Mouse (Mus musculus) thymus, adult 2 months (tissue): Measurements from ENCODE around the gene Myh9.

Source experiments
- CTCF ChIP-seq: fragments of 200-500 bp; IDR thresholded peaks from 2 replicates; pipeline ENCODE4 v1.5.1; 2012; ENCODE audit warnings: mild to moderate bottlenecking, control low read depth, low read length, moderate library complexity, borderline replicate concordance; ENCODE audit not compliant: control insufficient read depth, poor library complexity, insufficient read depth; ENCODE audit errors: extremely low read depth
- POLR2A ChIP-seq: fragments of 200-500 bp; IDR thresholded peaks from 2 replicates; pipeline ENCODE4 v1.6.1; 2012; ENCODE audit warnings: mild to moderate bottlenecking, low read length, control low read depth, moderate library complexity; ENCODE audit not compliant: control insufficient read depth, poor library complexity, insufficient read depth; ENCODE audit errors: extremely low read depth

GRCm38 (mm10) chr15:77770341-77770740 is 71.6 kb downstream of the Myh9 start:
- TF ChIP-seq POLR2A (no peak), CTCF (no peak)
